Mouse (Mus musculus): Measurements from ENCODE around the gene Cdk4. TPM values are rescaled to one million over a fixed set of nuclear protein-coding genes. Genes with fewer than 3 reads are reported as not detected.

Cdk4 gene
- polyA plus RNA-seq, 1 experiment from 2014 or later = 2,945 TPM

DNA sequence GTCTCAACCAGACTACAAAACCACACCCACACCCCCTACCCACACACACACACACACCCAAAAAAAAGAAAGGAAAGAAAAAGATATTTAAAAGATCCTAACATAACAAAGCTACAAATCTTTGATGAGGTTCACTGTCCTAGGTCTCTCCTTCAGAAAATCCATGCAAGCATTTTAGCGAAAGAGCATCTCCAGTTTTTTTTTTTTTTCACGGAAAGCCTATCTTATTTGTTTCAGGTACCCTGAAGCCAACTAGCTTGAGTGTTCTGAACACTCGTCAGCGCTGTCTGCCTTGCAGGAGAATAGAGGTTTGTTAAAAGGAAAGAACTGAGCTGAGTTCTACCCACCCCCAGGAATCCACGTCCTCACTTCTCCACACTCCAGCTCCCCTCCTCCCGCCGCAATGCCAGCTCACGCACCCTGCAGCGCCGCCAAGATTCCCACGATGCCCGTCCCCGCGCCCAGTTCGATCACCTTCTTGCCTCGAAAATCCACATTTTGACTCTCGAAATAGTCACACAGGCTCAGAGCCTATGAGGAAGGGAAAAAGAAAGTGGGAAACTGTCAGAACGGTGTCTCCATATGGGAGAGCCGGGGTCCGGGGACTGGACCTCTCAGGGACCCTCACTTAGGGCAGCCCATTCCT lies 22.6 kb upstream of the Cdk4 start:
- WGBS = under 1% methylated on average over 20 of the region's 20 CpGs
- no peak for DNase-seq (ENCODE audit: low spot score)
- H3K9ac ChIP-seq (ENCODE audit: low read length) = peak overlapping the region; percentile 58
- H3K27ac ChIP-seq (ENCODE audit: low read depth, low read length) = no peak overlapping the region
- peak overlapping the region; percentile 99 for H3K4me2 ChIP-seq (ENCODE audit: low read depth, low read length, severe bottlenecking)
- 0 out of 2 replicates have a peak, but pooled peaks have one; percentile 17 for ATAC-seq (replicated peaks; ENCODE audit: low FRiP score)
- H3K9me3 ChIP-seq (ENCODE audit: control insufficient read depth, low read length) = no peaks in the 10 kb centered on the region
- peaks cover 2% of the 10 kb centered on the region; the same call in 1 of the 2 replicates for H3K27me3 ChIP-seq (ENCODE audit: control insufficient read depth, insufficient read depth, low read length)
- peak overlapping the region; percentile 69 for H3K4me3 ChIP-seq (ENCODE audit: low read depth, low read length)
- H3K4me1 ChIP-seq (replicated peaks; ENCODE audit: control insufficient read depth, insufficient read depth, low read length) = 0 out of 2 replicates have a peak, but pooled peaks cover 2% of the 10 kb centered on the region
- H3K36me3 ChIP-seq (ENCODE audit: control insufficient read depth, insufficient read depth, low read length) = no peaks in the 10 kb centered on the region

GRCm38 (mm10) chr10:127041274-127041766 lies 22.0 kb upstream of the Cdk4 start, which contains the start of the genes Mettl1 and Eef1akmt3:
Mettl1 (plus strand) TSS chr10:127041414.
Eef1akmt3 (minus strand) TSS chr10:127041513.
- 0 out of 2 replicates have a peak, but pooled peaks cover 2% of the 10 kb centered on the region for H3K4me1 ChIP-seq (replicated peaks; ENCODE audit: control insufficient read depth, insufficient read depth, low read length)
- peaks cover 2% of the 10 kb centered on the region; the same call in 1 of the 2 replicates for H3K27me3 ChIP-seq (ENCODE audit: control insufficient read depth, insufficient read depth, low read length)
- DNase-seq (ENCODE audit: low spot score) = peak; percentile 77
- H3K9ac ChIP-seq (ENCODE audit: low read length) = peak within 1 kb of the TSS; percentile 58
- H3K4me3 ChIP-seq (ENCODE audit: low read depth, low read length) = peak within 1 kb of the TSS; percentile 69
- H3K9me3 ChIP-seq (ENCODE audit: control insufficient read depth, low read length) = no peaks in the 10 kb centered on the region
- ATAC-seq (replicated peaks; ENCODE audit: low FRiP score) = peak; percentile 75
- no peaks in the 10 kb centered on the region for H3K36me3 ChIP-seq (ENCODE audit: control insufficient read depth, insufficient read depth, low read length)
- H3K4me2 ChIP-seq (ENCODE audit: low read depth, low read length, severe bottlenecking) = peak within 1 kb of the TSS; percentile 99
- under 1% methylated on average over 28 of the region's 28 CpGs for WGBS
- H3K27ac ChIP-seq (ENCODE audit: low read depth, low read length) = no peak within 1 kb of the TSS

GRCm38 (mm10) chr10:127041774-127042338 lies 21.5 kb upstream of the Cdk4 start:
- Histone ChIP-seq H3K9ac (ENCODE audit: low read length) (peak overlapping the region; percentile 58), H3K4me2 (ENCODE audit: low read depth, low read length, severe bottlenecking) (peak overlapping the region; percentile 99), H3K27ac (ENCODE audit: low read depth, low read length) (no peak overlapping the region), H3K4me3 (ENCODE audit: low read depth, low read length) (peak overlapping the region; percentile 69), H3K9me3 (ENCODE audit: control insufficient read depth, low read length) (no peaks in the 10 kb centered on the region), H3K36me3 (ENCODE audit: control insufficient read depth, insufficient read depth, low read length) (no peaks in the 10 kb centered on the region), H3K27me3 (ENCODE audit: control insufficient read depth, insufficient read depth, low read length) (peaks cover 2% of the 10 kb centered on the region; the same call in 1 of the 2 replicates), H3K4me1 (replicated peaks; ENCODE audit: control insufficient read depth, insufficient read depth, low read length) (0 out of 2 replicates have a peak, but pooled peaks cover 2% of the 10 kb centered on the region)
- peak; percentile 86 for ATAC-seq (replicated peaks; ENCODE audit: low FRiP score)
- DNase-seq (ENCODE audit: low spot score) = peak; percentile 96
- WGBS = under 1% methylated on average over 44 of the region's 44 CpGs

DNA sequence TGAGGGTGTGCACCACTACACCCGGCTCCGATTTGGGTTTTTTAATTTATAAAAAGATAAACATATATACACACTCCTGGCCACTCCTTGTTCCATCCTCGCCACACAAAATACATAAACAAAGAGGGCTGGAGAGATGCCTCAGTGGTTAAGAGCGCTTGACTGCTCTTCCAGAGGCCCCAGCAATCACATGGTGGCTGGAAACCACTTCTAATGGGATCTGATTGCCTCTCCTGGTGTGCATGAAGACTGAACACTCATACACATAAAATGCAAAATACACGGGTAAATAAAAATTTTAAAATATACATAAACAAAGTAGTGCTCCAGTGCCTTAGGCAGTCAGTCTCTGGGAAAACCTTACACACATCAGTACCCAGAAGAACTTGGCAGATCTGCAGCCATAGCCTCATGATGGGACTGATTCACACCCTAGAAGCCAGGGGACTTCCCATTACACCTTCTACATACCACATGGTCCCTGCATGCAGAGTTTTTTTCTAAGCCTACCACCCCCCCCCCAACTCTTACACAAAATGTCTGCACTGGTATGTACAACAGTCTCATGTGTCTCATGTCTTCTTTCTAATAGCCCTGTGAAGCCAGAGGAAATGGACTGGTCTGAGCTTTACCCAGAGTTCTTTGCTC lies 20.7 kb upstream of the Cdk4 start:
- H3K4me2 ChIP-seq (ENCODE audit: low read depth, low read length, severe bottlenecking) = peak overlapping the region; percentile 99
- ATAC-seq (replicated peaks; ENCODE audit: low FRiP score) (no peak), DNase-seq (ENCODE audit: low spot score) (no peak)
- H3K27me3 ChIP-seq (ENCODE audit: control insufficient read depth, insufficient read depth, low read length) = peaks cover 4% of the 10 kb centered on the region; the same call in 1 of the 2 replicates
- 19% methylated on average over 5 of the region's 5 CpGs for WGBS
- H3K36me3 ChIP-seq (ENCODE audit: control insufficient read depth, insufficient read depth, low read length) = no peaks in the 10 kb centered on the region
- 0 out of 2 replicates have a peak, but pooled peaks cover 2% of the 10 kb centered on the region for H3K4me1 ChIP-seq (replicated peaks; ENCODE audit: control insufficient read depth, insufficient read depth, low read length)
- no peaks in the 10 kb centered on the region for H3K9me3 ChIP-seq (ENCODE audit: control insufficient read depth, low read length)
- H3K9ac ChIP-seq (ENCODE audit: low read length) = peak overlapping the region; percentile 58
- H3K27ac ChIP-seq (ENCODE audit: low read depth, low read length) = no peak overlapping the region
- H3K4me3 ChIP-seq (ENCODE audit: low read depth, low read length) = peak overlapping the region; percentile 69

- no peaks in the 10 kb centered on the region for H3K36me3 ChIP-seq (ENCODE audit: control insufficient read depth, insufficient read depth, low read length)
- H3K4me2 ChIP-seq (ENCODE audit: low read depth, low read length, severe bottlenecking) = no peak overlapping the region
- no peaks in the 10 kb centered on the region for H3K9me3 ChIP-seq (ENCODE audit: control insufficient read depth, low read length)
- H3K4me1 ChIP-seq (replicated peaks; ENCODE audit: control insufficient read depth, insufficient read depth, low read length) = 0 out of 2 replicates have a peak, but pooled peaks cover 2% of the 10 kb centered on the region
- 83% methylated on average over 6 of the region's 6 CpGs for WGBS
- H3K27ac ChIP-seq (ENCODE audit: low read depth, low read length) = no peak overlapping the region
- H3K27me3 ChIP-seq (ENCODE audit: control insufficient read depth, insufficient read depth, low read length) = peaks cover 9% of the 10 kb centered on the region
- DNase-seq (ENCODE audit: low spot score) (no peak), ATAC-seq (replicated peaks; ENCODE audit: low FRiP score) (no peak)
- H3K9ac ChIP-seq (ENCODE audit: low read length) = no peak overlapping the region
- no peak overlapping the region for H3K4me3 ChIP-seq (ENCODE audit: low read depth, low read length)
These were observed 20.1 kb upstream of the Cdk4 start for GRCm38 (mm10) chr10:127043187-127043586.

DNA sequence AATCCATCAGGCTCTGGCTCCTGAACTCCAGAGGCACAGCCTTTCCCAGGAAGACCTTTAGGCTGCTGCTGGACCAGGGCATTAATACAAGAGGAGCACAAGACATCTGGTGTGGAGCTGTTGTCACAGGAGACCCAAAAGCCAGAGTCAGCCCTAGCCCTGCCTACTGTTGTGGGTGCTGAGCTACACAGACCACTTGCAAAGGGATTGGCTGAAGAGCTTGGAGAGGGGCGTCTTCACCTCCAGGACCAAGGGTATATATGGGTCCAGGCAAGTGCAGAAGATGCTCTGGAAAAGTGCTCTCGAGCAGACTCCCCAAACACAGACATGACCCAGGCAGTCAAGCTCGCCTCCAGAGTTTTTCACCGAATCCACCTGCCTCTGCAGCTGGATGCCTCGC lies 15.4 kb upstream of the Cdk4 start, which contains the start of gene Cyp27b1:
TSS of gene Cyp27b1 (plus strand) at position 297 of the 400 bp plus-strand sequence.
- Histone ChIP-seq H3K27ac (ENCODE audit: low read depth, low read length) (no peak within 1 kb of the TSS), H3K4me3 (ENCODE audit: low read depth, low read length) (peak within 1 kb of the TSS; percentile 5; the same call in 1 of the 2 replicates), H3K9ac (ENCODE audit: low read length) (no peak within 1 kb of the TSS; the same call in 1 of the 2 replicates), H3K4me2 (ENCODE audit: low read depth, low read length, severe bottlenecking) (peak within 1 kb of the TSS; percentile 11; the same call in 1 of the 2 replicates), H3K9me3 (ENCODE audit: control insufficient read depth, low read length) (no peaks in the 10 kb centered on the region), H3K27me3 (ENCODE audit: control insufficient read depth, insufficient read depth, low read length) (peaks cover 36% of the 10 kb centered on the region), H3K36me3 (ENCODE audit: control insufficient read depth, insufficient read depth, low read length) (no peaks in the 10 kb centered on the region), H3K4me1 (replicated peaks; ENCODE audit: control insufficient read depth, insufficient read depth, low read length) (peaks cover 7% of the 10 kb centered on the region; the same call in 1 of the 2 replicates)
- DNase-seq (ENCODE audit: low spot score) (no peak), ATAC-seq (replicated peaks; ENCODE audit: low FRiP score) (no peak)
- WGBS = 27% methylated on average over 5 of the region's 5 CpGs

GRCm38 (mm10) chr10:127048608-127049394 lies 14.5 kb upstream of the Cdk4 start:
- Histone ChIP-seq H3K4me2 (ENCODE audit: low read depth, low read length, severe bottlenecking) (peak overlapping the region; percentile 11; the same call in 1 of the 2 replicates), H3K4me3 (ENCODE audit: low read depth, low read length) (peak overlapping the region; percentile 5; the same call in 1 of the 2 replicates), H3K9ac (ENCODE audit: low read length) (no peak overlapping the region; the same call in none of the 2 replicates), H3K27me3 (ENCODE audit: control insufficient read depth, insufficient read depth, low read length) (peaks cover 36% of the 10 kb centered on the region), H3K36me3 (ENCODE audit: control insufficient read depth, insufficient read depth, low read length) (no peaks in the 10 kb centered on the region), H3K4me1 (replicated peaks; ENCODE audit: control insufficient read depth, insufficient read depth, low read length) (peaks cover 6% of the 10 kb centered on the region; the same call in 1 of the 2 replicates), H3K9me3 (ENCODE audit: control insufficient read depth, low read length) (no peaks in the 10 kb centered on the region), H3K27ac (ENCODE audit: low read depth, low read length) (no peak overlapping the region)
- WGBS = 4% methylated on average over 35 of the region's 35 CpGs
- DNase-seq (ENCODE audit: low spot score) = peak; percentile 52
- ATAC-seq (replicated peaks; ENCODE audit: low FRiP score) = no peak
